Mouse (Mus musculus) stomach, postnatal 0 days (tissue): ENCODE results near the gene Gm7694. TPM values are rescaled to one million over a fixed set of nuclear protein-coding genes. Genes with fewer than 3 reads are reported as not detected.

Source experiments
- ATAC-seq: fragments of 200-750 bp; cut with Nextera tagmentation; 2 replicates; pipeline ENCODE4 v1.8.0; 2017; ENCODE audit not compliant: low FRiP score, low TSS enrichment
- DNase-seq: peaks from one replicate; pipeline ENCODE4 v3.0.0-alpha.2; 2016; ENCODE audit warnings: low spot score
- H3K27ac ChIP-seq: fragments of 300-500 bp; sonication (generic); replicated peaks from 2 replicates; pipeline ENCODE4 v1.5.1; 2014; ENCODE audit warnings: mild to moderate bottlenecking, control low read depth
- H3K27me3 ChIP-seq: fragments of 300-500 bp; sonication (generic); 2 replicates; pipeline ENCODE4 v1.6.1; 2014; ENCODE audit warnings: low read length; ENCODE audit not compliant: control insufficient read depth, insufficient read depth
- H3K36me3 ChIP-seq: fragments of 300-500 bp; sonication (generic); 2 replicates; pipeline ENCODE4 v1.6.1; 2014; ENCODE audit warnings: low read length, mixed read lengths; ENCODE audit not compliant: control insufficient read depth, insufficient read depth
- H3K4me1 ChIP-seq: fragments of 300-500 bp; sonication (generic); replicated peaks from 2 replicates; pipeline ENCODE4 v1.6.1; 2014; ENCODE audit warnings: antibody characterized with exemption; ENCODE audit not compliant: control insufficient read depth, insufficient read depth
- H3K4me2 ChIP-seq: fragments of 300-500 bp; sonication (generic); replicated peaks from 2 replicates; pipeline ENCODE4 v1.6.1; 2014; ENCODE audit warnings: low read depth, mild to moderate bottlenecking, control low read depth, moderate library complexity
- H3K4me3 ChIP-seq: fragments of 300-500 bp; sonication (generic); 2 replicates; pipeline ENCODE4 v1.5.1; 2014; ENCODE audit warnings: low read depth, low read length, control low read depth
- H3K9ac ChIP-seq: fragments of 300-500 bp; sonication (generic); 2 replicates; pipeline ENCODE4 v1.6.1; 2014; ENCODE audit warnings: mild to moderate bottlenecking, low read length, control low read depth, mixed read lengths
- H3K9me3 ChIP-seq: fragments of 300-500 bp; sonication (generic); 2 replicates; pipeline ENCODE4 v1.6.1; 2016; ENCODE audit warnings: low read length; ENCODE audit not compliant: control insufficient read depth
- CTCF ChIP-seq: IDR thresholded peaks from 2 replicates; pipeline ENCODE4 v1.5.1; 2016; ENCODE audit warnings: antibody characterized with exemption, low read depth, mild to moderate bottlenecking, moderate library complexity
- EP300 ChIP-seq: optimal IDR thresholded peaks from 2 replicates; pipeline ENCODE3; 2016; ENCODE audit warnings: antibody characterized with exemption
- WGBS: fragments of 180-500 bp; shearing (Covaris S2); extraction: QIAGEN DNeasy Blood & Tissue Kit; methylation state at CpG from one replicate; pipeline ENCODE4 v1.1.7; 2014; 5-methylcytosine and 5-hydroxymethylcytosine counted together
- polyA plus RNA-seq: library from polyadenylated mRNA; unstranded; fragments of >200 nt; fragmentation: Nextera tagmentation; extraction: Ambion mirVana; gene quantifications from 2 replicates; pipeline ENCODE4 v1.2.1, GENCODE M21; 2015

Gm7694 gene
- polyA plus RNA-seq, 1 experiment from 2014 or later: 1.7 TPM

GRCm38 (mm10) chr1:170254893-170255559 lies 51.1 kb downstream of the Gm7694 start:
- Histone ChIP-seq H3K4me1 (no peaks in the 10 kb centered on the region), H3K27ac (peak overlapping the region; percentile 45; the same call in 1 of the 2 replicates), H3K27me3 (no peaks in the 10 kb centered on the region)

More at GRCm38 (mm10) chr1:170254893-170255559, 51.1 kb downstream of the Gm7694 start:
- TF ChIP-seq CTCF (no peak), EP300 (no peak)
- no peaks in the 10 kb centered on the region for H3K9me3 ChIP-seq
- peak overlapping the region; percentile 83 for H3K9ac ChIP-seq
- H3K4me2 ChIP-seq: peak overlapping the region; percentile 66
- H3K4me3 ChIP-seq: peak overlapping the region; percentile 66
- ATAC-seq (peak; percentile 60; the same call in 1 of the 2 replicates), DNase-seq (no peak)
- H3K36me3 ChIP-seq: no peaks in the 10 kb centered on the region
- WGBS: 30% methylated on average over 29 of the region's 30 CpGs

Other genes starting within 250 kb of the Gm7694 start
- 22.9 and 25.8 TPM in 2 replicates for gene Ddr2, start 195.6 kb downstream of the Gm7694 start, polyA plus RNA-seq
- 65.0 and 66.3 TPM in 2 replicates for gene Uap1, start 131.4 kb downstream of the Gm7694 start, polyA plus RNA-seq
- 4.1 TPM in 2 replicates for gene Uhmk1, start 90.9 kb downstream of the Gm7694 start, polyA plus RNA-seq
- not detected in 2 replicates for gene Sh2d1b2, start 73.6 kb downstream of the Gm7694 start, polyA plus RNA-seq
- gene Sh2d1b1, start 29.0 kb downstream of the Gm7694 start, polyA plus RNA-seq: 0.18 TPM in 2 replicates
- gene Spata46, start 2.5 kb upstream of the Gm7694 start, polyA plus RNA-seq: 0.46 and 0.83 TPM in 2 replicates